Mouse (Mus musculus): Measurements from ENCODE around the gene Cnpy4.
A peak's percentile ranks its signal among the peaks of the same experiment; 100 is the strongest.
"Not testable (repeated sequence)": the region's sequence is repeated elsewhere in the genome, so short reads cannot be mapped to it uniquely, and the experiment has no call there.

The Cnpy4 gene

DNA sequence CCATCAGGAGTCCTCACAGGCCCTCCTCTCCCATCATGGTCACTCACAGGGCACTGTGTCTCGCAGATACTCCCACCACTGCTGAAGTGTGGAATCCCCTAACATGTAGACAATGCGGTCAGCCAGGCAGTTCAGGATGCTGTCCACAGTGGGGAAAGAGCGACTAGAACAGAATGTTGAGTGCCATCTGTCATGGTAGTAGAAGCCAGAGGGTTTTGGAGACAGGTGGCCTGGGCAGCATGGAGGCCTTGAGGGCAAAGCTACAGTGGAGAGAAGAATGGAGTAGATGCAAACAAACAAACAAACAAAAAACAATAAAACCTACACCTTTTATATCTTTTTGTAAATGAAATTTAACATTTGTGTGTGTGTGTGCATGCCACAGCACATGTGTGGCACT is 14.8 kb downstream of the Cnpy4 start:
- DNase-seq (ENCODE audit: low spot score in 2 of 2) = no peak

DNA sequence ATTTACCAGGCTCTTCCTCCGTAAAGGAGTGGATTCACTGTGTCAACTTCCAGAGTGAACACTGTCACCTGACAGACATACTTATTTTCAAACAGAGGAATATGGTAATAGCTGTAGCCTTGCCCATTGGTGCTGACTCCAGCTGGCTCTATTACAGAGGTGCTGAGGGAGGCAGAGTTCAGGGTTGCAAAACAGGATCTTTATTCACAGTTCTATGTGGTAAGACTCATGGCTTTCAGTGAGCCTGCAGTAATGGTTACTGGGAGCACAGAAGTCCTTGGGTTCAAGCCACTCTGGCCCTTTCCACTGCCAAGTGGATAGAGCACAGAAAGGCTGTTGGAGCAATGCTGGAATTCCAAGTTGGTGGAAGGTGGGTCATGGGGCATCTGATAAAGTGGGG is 20.0 kb downstream of the Cnpy4 start:
- DNase-seq (ENCODE audit: low spot score in 2 of 2) = no peak

DNA sequence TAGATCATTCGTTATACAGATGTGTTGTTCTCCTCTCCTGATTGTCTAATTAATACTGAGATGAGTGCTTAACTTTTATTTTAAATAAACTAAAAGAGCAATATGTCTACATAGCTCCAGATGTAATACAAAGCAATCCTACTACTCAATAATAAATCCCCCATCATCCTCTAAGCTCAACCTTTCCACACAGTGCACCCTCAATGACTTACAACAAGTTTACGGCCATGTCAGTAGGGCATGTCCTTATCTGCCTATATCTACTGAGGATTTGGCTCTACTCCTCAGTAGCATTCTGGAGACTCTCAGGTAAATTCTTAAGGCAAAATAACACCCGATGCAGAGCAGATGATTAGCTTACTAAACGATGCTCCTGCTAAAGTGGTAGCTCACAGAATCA is 20.6 kb downstream of the Cnpy4 start:
- no peak for DNase-seq (ENCODE audit: low spot score in 2 of 2)

DNA sequence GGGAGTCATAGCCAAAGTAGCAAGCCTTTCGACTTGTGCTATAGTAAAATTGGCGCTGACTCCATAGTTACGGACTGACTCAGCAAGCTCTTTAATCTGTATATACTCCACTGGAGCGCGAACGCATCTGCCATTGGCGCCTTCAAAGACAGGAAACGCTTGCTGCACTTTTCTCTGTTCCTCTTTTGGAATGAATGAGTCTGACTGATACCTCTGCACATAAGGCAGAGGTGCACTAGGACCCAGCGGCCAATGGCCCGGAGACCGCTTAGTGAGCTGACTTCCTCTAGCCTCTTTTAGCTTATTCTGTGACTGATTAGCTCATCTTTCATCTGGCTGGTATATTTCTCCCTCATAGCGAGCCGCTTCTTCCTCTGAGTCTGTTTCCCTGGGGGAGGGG is 29.3 kb downstream of the Cnpy4 start:
- not testable (repeated sequence) for DNase-seq (ENCODE audit: low spot score in 2 of 2)

DNA sequence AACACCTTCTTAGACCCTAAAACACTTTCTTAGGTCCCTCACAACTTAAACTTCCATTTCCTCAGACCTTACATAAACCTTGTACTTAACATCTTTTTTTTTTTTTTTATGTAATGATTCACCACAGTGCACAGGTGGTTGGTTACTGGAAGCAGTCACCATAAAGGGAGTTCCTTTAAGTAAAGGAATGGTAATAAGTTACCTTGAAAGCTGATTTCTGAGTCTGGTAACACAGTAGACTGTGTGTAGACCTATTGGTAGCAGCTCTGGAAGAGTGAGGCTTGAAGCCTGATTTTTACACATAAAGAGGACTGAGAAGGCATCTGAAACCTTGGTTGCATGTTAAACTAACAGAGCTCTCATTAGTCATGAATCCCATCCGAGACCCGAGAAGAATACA is 32.6 kb downstream of the Cnpy4 start:
- DNase-seq (ENCODE audit: low spot score in 2 of 2) = no peak

DNA sequence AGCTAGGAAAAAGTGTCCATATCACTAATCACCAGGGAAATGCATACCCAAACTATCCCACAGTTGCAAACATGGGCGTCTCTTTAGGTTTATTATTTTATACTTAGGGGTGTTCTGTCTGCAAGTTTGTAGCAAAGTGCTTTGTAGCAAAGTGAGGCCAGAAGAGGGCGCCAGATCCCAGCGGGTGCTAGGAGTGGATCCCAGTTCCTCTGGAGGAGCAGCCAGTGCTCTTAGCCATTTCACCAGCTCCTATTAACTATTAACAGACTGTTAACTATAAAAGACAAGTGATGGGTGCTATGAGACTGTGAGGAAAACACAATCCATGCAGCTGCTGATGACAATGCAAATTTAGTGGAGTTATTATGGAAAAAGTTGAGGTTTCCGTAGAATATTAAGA is 34.8 kb downstream of the Cnpy4 start:
- peak; percentile 36 to 76 for DNase-seq (ENCODE audit: low spot score in 2 of 2)

DNA sequence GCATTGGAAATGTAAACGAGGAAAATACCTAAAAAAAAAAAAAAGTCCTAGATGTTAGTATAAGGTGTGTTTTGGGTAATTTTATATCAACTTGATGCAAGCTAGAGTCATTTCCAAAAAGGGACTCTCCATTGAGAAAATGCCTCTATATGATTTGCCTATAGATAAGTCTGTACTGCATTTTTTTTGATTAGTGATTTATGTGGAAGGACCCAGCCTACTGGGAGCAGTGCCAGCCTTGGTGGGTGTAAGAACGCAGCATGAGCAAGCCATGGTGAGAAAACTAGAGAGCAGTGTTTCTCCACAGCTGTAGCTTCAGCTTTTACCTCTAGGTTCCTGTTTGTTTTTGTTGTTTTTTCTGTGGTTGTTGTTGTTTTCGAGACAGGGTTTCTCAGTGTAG is 36.0 kb downstream of the Cnpy4 start:
- no peak for DNase-seq (ENCODE audit: low spot score in 2 of 2)

DNA sequence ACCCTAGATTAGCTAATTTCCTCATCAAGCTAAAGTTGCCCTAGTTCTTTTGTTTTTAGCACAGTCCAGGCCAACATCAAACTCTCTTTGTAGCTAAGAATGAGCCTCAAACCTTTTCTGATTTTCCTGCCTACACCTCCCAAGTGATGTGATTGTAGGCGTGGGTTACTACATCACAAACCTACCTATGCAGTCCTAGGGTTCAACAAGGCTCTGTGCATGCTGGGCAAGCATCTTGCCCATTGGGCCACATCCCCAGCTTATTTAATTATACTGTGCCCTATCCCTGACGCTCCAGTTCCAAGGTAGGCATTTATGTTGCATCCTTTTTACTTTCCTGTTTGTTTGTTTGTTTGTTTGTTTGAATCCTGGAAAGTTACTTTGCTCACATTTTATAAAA is 38.4 kb downstream of the Cnpy4 start, which contains the start of gene Nxpe5:
Nxpe5 (plus strand) TSS at position 199 of the 400 bp plus-strand sequence.
- DNase-seq (ENCODE audit: low spot score in 2 of 2) = no peak

DNA sequence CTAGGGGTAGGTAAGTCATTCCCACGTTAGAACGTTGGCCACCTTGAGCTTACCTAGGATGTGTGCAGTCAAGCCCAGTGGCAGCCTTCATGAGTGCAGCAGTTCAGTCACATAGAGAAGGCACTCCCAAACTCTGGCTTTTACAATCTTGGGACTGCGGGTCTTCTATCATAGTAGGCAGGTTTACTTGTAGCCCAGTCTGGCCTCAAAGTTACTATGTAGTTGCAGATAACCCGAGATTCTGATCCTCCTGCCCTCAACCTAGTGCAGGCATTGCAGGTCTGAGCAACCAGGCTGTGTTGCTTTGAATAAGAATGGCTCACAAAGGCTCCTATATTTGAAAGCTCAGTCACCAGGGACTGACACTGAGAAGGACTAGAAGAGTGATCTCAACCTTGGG is 39.2 kb downstream of the Cnpy4 start:
- DNase-seq (ENCODE audit: low spot score in 2 of 2) = no peak

DNA sequence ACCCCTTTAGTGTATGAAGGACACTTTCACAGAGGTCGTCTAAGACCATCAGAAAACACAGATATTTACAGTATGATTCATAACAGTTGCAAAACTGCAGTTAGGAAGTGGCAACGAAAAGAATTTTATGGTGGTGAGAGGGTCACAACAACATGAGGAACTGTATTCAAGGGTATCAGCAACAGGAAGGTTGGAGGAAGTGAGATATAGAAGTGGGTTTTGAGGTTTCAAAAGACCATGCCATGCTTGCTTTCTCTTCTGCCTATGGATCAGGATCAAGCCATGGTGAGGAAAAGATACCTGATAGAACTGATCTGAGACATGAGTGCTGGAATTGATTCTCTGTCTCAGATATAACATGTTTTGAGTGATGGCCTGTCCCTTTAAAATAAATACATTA is 40.1 kb downstream of the Cnpy4 start:
- no peak for DNase-seq (ENCODE audit: low spot score in 2 of 2)

DNA sequence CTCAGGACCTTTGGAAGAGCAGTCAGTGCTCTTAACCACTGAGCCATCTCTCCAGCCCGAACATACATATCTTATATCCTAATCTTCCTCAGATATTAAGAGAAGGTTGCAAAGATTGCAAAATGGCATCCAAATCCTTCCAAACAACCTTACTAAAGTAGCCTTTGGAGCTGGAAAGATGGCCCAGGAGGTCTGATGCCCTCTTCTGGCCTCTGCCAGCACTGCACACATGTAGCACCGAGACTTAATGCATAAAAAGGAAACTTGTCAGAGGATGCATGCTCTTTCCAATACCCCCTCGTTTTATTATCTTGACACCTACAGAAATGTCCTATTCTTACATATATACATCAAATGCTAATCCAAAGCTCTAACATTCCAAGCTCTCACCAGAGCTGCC is 40.7 kb downstream of the Cnpy4 start:
- DNase-seq (ENCODE audit: low spot score in 2 of 2) = no peak

DNA sequence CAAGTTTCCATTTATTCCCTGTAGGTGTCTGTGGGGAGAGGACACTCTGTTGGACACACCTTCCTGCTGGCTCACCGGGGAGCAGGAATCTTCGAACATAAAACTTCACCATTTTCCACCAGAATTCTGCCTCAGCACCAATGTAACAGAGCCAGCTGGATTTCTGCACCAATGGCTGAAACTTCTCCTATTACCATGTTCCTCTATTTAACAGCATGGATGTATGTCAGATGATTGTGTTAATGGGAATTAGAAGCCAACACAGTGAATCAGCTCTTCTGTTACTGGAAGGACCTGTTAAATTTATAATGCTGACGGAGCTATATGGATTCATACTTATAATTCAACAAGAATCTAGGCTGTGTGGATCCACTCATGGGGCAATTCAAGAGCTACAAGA is 42.2 kb downstream of the Cnpy4 start:
- no peak for DNase-seq (ENCODE audit: low spot score in 2 of 2)

DNA sequence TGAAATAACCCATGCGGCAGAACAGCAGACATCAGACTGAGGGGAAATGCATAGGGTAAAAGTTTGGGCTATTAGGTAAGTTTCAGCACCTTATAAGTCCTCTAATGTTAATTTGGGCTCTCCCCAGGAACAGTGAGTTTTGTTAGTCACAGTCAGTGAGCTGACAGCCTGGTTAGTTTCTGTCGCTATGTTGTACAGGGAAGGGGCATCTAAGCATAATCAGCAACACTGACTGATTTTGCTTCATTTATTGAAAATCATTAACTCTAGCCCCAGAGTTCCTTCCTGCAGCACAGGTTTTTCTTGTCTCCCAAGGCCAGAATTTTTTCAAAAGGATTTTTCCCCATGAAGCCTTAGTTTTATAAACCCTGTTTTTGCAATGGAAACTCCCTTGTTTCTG is 46.5 kb downstream of the Cnpy4 start:
- DNase-seq (ENCODE audit: low spot score in 2 of 2) = no peak

DNA sequence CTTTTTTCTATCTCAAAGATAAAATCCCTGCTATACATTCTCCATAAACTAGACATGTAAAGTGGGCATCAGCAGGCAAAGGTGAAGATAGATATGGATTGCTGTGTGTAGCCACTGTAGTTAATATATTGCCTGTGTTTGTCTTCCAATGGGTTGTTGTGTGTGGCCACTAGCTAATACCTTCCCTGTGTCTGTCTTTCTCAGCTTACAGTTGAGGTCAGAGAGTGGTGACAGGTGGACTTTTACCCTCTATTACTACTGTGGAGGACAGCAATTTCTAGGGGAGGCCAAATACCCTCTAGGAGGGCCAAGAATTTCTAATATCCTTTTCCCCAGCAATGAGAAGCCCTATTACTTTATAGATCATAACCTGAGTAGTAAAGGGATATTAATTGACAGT is 46.9 kb downstream of the Cnpy4 start:
- DNase-seq (ENCODE audit: low spot score in 2 of 2) = no peak

DNA sequence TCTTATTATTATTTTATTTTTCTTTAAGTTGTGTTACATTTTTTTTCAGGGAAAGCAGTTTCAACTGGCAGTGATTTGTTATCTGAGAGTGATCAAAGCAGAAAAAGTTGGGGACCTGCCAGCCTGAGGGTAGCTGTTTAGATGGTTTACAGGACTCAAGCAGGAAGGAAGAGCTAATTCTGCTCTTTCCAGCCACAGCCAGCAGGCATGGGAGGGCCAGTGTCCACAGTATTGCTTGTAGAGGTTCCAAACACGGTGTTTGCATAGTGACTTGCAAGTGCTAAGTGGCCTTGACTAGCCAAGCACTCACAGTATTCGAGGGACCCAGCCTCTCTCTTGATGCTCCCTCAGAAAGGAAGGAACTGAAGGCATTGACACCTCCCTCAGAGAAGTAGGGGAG is 54.2 kb downstream of the Cnpy4 start:
- no peak for DNase-seq (ENCODE audit: low spot score in 2 of 2)

All from frontal cortex, postnatal 10 days (tissue).